Mouse (Mus musculus): ENCODE measurements around the gene Mylk. TPM values are rescaled to one million over a fixed set of nuclear protein-coding genes. Genes with fewer than 3 reads are reported as not detected.

The Mylk gene
- polyA plus RNA-seq, 1 experiment from 2014 or later = 18.1 TPM

DNA sequence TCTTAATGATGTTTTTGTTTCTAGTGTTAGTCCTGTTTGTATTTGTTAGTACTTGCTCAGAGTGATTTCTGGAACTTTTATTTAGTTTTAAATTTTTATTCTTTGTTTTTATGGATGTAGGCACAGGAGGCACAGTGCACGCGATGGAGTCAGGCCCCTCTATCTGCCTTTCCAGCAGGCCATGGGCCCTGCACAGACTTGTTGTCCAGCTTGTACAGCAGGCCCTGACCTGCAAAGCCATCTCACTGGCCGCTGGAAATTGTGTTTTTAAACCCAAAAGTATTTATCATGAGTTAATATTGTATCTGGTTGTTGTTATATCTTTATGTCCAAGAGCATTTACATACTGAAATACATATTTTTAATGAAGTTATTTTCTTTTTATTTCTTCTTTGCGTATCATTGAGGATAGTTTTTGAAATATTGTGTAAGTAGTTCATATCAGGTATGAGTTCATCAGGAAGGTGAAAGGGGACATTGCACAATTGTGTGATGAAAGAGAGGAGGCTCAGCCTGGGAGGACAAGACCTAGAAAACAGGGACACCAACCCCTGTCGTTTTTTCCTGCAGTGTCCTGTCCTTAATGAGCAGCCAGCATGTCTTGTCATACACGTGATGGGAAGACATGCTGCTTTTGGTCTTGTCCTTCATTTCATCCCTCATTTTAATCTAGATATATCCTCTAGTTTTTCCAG is 301.2 kb downstream of the Mylk start:
- 80% methylated on average over 6 of the region's 6 CpGs for WGBS
- Histone ChIP-seq H3K27ac (replicated peaks; ENCODE audit: low read depth, low read length) (no peak overlapping the region), H3K9ac (ENCODE audit: low read depth, low read length) (no peak overlapping the region), H3K36me3 (ENCODE audit: control insufficient read depth, insufficient read depth, low read length) (peaks cover 15% of the 10 kb centered on the region; the same call in 1 of the 2 replicates), H3K4me2 (ENCODE audit: low read depth, low read length) (no peak overlapping the region), H3K9me3 (ENCODE audit: control insufficient read depth, low read length) (no peaks in the 10 kb centered on the region), H3K4me1 (ENCODE audit: control insufficient read depth, insufficient read depth, low read length) (no peaks in the 10 kb centered on the region), H3K27me3 (replicated peaks; ENCODE audit: control insufficient read depth, insufficient read depth, low read length) (no peaks in the 10 kb centered on the region), H3K4me3 (ENCODE audit: low read depth, low read length) (no peak overlapping the region)
- ATAC-seq (ENCODE audit: low read depth) = no peak
- DNase-seq (ENCODE audit: low spot score) = no peak

DNA sequence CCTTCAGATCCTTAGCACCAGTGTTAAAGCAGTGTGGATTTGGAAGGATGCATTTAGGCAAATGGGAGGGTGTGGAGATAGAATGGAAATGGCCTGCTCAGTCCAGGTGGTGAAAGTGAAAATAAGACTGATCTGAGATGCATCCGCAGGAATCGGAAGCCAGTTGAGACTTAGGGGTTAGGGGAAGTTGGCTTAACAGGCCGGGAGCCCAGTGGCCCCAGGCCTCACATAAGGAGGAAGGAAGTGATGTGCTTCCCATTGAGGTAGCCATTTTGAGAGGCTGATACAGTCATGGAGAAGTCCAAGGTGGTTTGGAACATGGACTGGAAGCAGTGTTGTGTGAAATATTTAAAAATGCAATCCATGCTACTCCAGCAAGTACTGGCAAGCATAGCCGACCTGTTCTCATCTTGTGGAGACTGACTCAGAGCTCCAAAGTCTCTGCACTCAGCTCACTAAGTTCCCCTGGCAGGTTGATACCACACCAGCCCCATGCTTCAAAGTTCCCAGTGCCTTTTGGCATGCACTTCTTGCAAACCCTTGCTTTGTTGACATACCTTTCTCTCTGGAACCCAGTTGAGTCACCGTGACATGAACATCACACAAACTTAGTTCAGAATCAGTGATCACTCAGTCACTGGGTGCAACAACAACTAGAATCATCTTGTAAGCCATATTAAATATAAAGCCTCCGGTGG is 302.4 kb downstream of the Mylk start:
- H3K9ac ChIP-seq (ENCODE audit: low read depth, low read length) = no peak overlapping the region
- H3K27me3 ChIP-seq (replicated peaks; ENCODE audit: control insufficient read depth, insufficient read depth, low read length) = no peaks in the 10 kb centered on the region
- H3K4me2 ChIP-seq (ENCODE audit: low read depth, low read length) = no peak overlapping the region
- no peak for ATAC-seq (ENCODE audit: low read depth)
- 87% methylated on average over 6 of the region's 6 CpGs for WGBS
- H3K4me3 ChIP-seq (ENCODE audit: low read depth, low read length) = no peak overlapping the region
- H3K27ac ChIP-seq (replicated peaks; ENCODE audit: low read depth, low read length) = no peak overlapping the region
- H3K4me1 ChIP-seq (ENCODE audit: control insufficient read depth, insufficient read depth, low read length) = no peaks in the 10 kb centered on the region
- H3K9me3 ChIP-seq (ENCODE audit: control insufficient read depth, low read length) = no peaks in the 10 kb centered on the region
- DNase-seq (ENCODE audit: low spot score) = peak; percentile 7
- H3K36me3 ChIP-seq (ENCODE audit: control insufficient read depth, insufficient read depth, low read length) = peaks cover 11% of the 10 kb centered on the region

DNA sequence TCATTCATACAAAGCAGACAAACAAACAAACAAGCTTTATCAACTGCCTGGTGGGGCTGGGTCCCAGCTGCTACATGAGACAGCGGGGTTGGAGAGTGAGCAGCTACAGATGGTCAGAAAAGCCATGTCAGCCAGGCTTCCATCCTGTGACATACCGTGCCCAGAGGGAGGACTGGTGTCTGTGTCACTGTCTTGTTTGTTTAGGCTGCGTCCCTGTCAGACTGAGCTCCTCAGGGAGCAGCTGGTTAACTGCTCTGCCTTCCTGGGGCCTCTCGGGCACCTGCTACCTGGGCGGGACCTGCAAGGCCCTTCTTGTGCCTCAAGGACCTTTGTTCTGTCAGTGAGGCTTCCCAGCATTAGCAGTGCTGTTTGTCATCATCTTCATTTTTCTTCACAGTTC is 306.1 kb downstream of the Mylk start:
- DNase-seq (ENCODE audit: low spot score) (peak; percentile 35), ATAC-seq (ENCODE audit: low read depth) (peak; percentile 69)
- Histone ChIP-seq H3K9me3 (ENCODE audit: control insufficient read depth, low read length) (no peaks in the 10 kb centered on the region), H3K27me3 (replicated peaks; ENCODE audit: control insufficient read depth, insufficient read depth, low read length) (no peaks in the 10 kb centered on the region), H3K9ac (ENCODE audit: low read depth, low read length) (no peak overlapping the region), H3K4me3 (ENCODE audit: low read depth, low read length) (no peak overlapping the region), H3K4me2 (ENCODE audit: low read depth, low read length) (no peak overlapping the region), H3K4me1 (ENCODE audit: control insufficient read depth, insufficient read depth, low read length) (no peaks in the 10 kb centered on the region), H3K27ac (replicated peaks; ENCODE audit: low read depth, low read length) (no peak overlapping the region), H3K36me3 (ENCODE audit: control insufficient read depth, insufficient read depth, low read length) (peaks cover 3% of the 10 kb centered on the region; the same call in 1 of the 2 replicates)
- WGBS = 42% methylated on average over 5 of the region's 5 CpGs

Other genes with a start within 250 kb of the Mylk start
- gene Kalrn, start 171.7 kb upstream of the Mylk start, polyA plus RNA-seq (2014; fragmentation: Nextera tagmentation; extraction: Ambion mirVana) = 12.2 and 14.3 TPM in 2 replicates
- gene Ropn1, start 95.3 kb upstream of the Mylk start, polyA plus RNA-seq (2014; fragmentation: Nextera tagmentation; extraction: Ambion mirVana) = not detected in 2 replicates
- 5.9 and 7.5 TPM in 2 replicates for gene Ccdc14, start 54.6 kb upstream of the Mylk start, polyA plus RNA-seq (2014; fragmentation: Nextera tagmentation; extraction: Ambion mirVana)

All from embryonic facial prominence, embryonic 14.5 days (tissue).